In genomic region chr9:71738081-71738930, GRCm38 (mm10) we compare ENCODE assay signal across 22 mouse cellular contexts. TPM values are rescaled to one million over a fixed set of nuclear protein-coding genes. Genes with fewer than 3 reads are reported as not detected.
A peak's percentile ranks its signal among the peaks of the same experiment; 100 is the strongest.
DNase-seq lines count a peak whose midpoint lies in the region; ATAC-seq and TF ChIP-seq lines count a peak whose summit lies in the region.
"Had no signal": no experiment of that assay in that cellular context is flagged by ENCODE, and none has a peak within 500 bp of the region (broad histone marks: within the 10 kb centered on the region; RNA-seq: fewer than 3 reads in every experiment).

No protein-coding gene starts in this region.

- DNase-seq in heart, adult 9 months (ENCODE audit: low spot score in 2 of 2), result no peak
- DNase-seq in liver, adult 2 months (ENCODE audit: extremely low read depth, low read depth, low spot score), result peak; percentile 76
- DNase-seq in kidney, postnatal 25 days, result peak; percentile 60 to 64
- DNase-seq in thymus, postnatal 36 days, result no peak
- DNase-seq in left cerebral cortex, adult 8-10 months (ENCODE audit: low spot score in 2 of 2), result no peak
- DNase-seq: adrenal gland, postnatal 25 days; cerebellum, adult 9-10 months; layer of hippocampus, postnatal 36 days; liver, embryonic 13.5 days; lung, adult 2 months; lung, postnatal 14 days; right cerebral cortex, postnatal 14 days; spleen, adult 18-20 months; thymus, postnatal 14 days had no signal

- no peak for ATAC-seq in heart, embryonic 13.5 days (ENCODE audit: extremely low read depth, insufficient number of reproducible peaks, low FRiP score, low TSS enrichment)
- ATAC-seq in liver, embryonic 12.5 days, result no peak
- ATAC-seq in granulocyte monocyte progenitor cell, adult 5-6 weeks (replicated peaks; ENCODE audit: poor library complexity, severe bottlenecking), result peak; percentile 73
- ATAC-seq: forebrain, embryonic 14.5 days; intestine, postnatal 0 days had no signal

- peaks cover 77% of the 10 kb centered on the region for H3K4me1 ChIP-seq in heart, embryonic 13.5 days
- H3K4me1 ChIP-seq in liver, adult 2 months (ENCODE audit: control insufficient read depth, insufficient read depth, low read length), result peaks cover 30% of the 10 kb centered on the region
- H3K4me1 ChIP-seq in liver, embryonic 12.5 days, result no peaks in the 10 kb centered on the region
- H3K4me1 ChIP-seq: midbrain, embryonic 12.5 days had no signal

- H3K27ac ChIP-seq in heart, embryonic 13.5 days (replicated peaks), result peak overlapping the region; percentile 9; the same call in 1 of the 2 replicates
- peak overlapping the region; percentile 69; the same call in 1 of the 2 replicates for H3K27ac ChIP-seq in liver, adult 2 months (replicated peaks; ENCODE audit: insufficient read depth, low read depth, low read length)
- no peak overlapping the region for H3K27ac ChIP-seq in liver, embryonic 12.5 days
- H3K27ac ChIP-seq: hindbrain, embryonic 10.5 days; limb, embryonic 12.5 days; liver, embryonic 13.5 days; midbrain, embryonic 12.5 days had no signal

- H3K36me3 ChIP-seq in heart, embryonic 13.5 days, result no peaks in the 10 kb centered on the region; the same call in 1 of the 2 replicates
- H3K36me3 ChIP-seq in liver, adult 2 months (ENCODE audit: control insufficient read depth, insufficient read depth, low read length), result no peaks in the 10 kb centered on the region
- H3K36me3 ChIP-seq in liver, embryonic 12.5 days, result no peaks in the 10 kb centered on the region
- H3K36me3 ChIP-seq: hindbrain, embryonic 10.5 days; limb, embryonic 12.5 days; liver, embryonic 13.5 days; midbrain, embryonic 12.5 days had no signal

- WGBS in heart, embryonic 13.5 days, result 59% methylated on average over 12 of the region's 12 CpGs
- WGBS in liver, adult 2 months, result 57% methylated on average over 12 of the region's 12 CpGs
- 53% methylated on average over 12 of the region's 12 CpGs for WGBS in liver, embryonic 12.5 days (ENCODE audit: insufficient replicate concordance)

- no peak for TF ChIP-seq CTCF in liver, adult 2 months (IDR thresholded peaks at IDR 0.05; ENCODE audit: low read depth, low read length)

- peaks cover 50% of the 10 kb centered on the region for H3K79me2 ChIP-seq in liver, adult 2 months (ENCODE audit: control insufficient read depth, insufficient read depth, low read length)

- H3K9ac ChIP-seq in heart, embryonic 13.5 days, result no peak overlapping the region
- H3K9ac ChIP-seq in liver, adult 2 months (ENCODE audit: low read depth, low read length), result no peak overlapping the region
- no peak overlapping the region for H3K9ac ChIP-seq in liver, embryonic 12.5 days
- H3K9ac ChIP-seq: limb, embryonic 12.5 days; liver, embryonic 13.5 days; midbrain, embryonic 12.5 days had no signal

- H3K4me3 ChIP-seq in heart, embryonic 13.5 days, result no peak overlapping the region
- H3K4me3 ChIP-seq in liver, adult 2 months (ENCODE audit: insufficient read depth, low read depth, low read length), result no peak overlapping the region
- no peak overlapping the region for H3K4me3 ChIP-seq in liver, embryonic 12.5 days
- H3K4me3 ChIP-seq: hindbrain, embryonic 10.5 days; limb, embryonic 12.5 days; liver, embryonic 13.5 days; midbrain, embryonic 12.5 days had no signal

- no peak for TF ChIP-seq POLR2A in liver, adult 2 months (IDR thresholded peaks at IDR 0.05; ENCODE audit: extremely low read depth, insufficient read depth, low read length)

- H3K27me3 ChIP-seq in heart, embryonic 13.5 days (replicated peaks), result no peaks in the 10 kb centered on the region
- H3K27me3 ChIP-seq in liver, adult 2 months (ENCODE audit: control insufficient read depth, insufficient read depth, low read length), result no peaks in the 10 kb centered on the region
- no peaks in the 10 kb centered on the region for H3K27me3 ChIP-seq in liver, embryonic 12.5 days (replicated peaks)
- H3K27me3 ChIP-seq: limb, embryonic 12.5 days; liver, embryonic 13.5 days; midbrain, embryonic 12.5 days had no signal

- H3K9me3 ChIP-seq in heart, embryonic 13.5 days, result no peaks in the 10 kb centered on the region
- no peaks in the 10 kb centered on the region for H3K9me3 ChIP-seq in liver, embryonic 12.5 days (replicated peaks)
- H3K9me3 ChIP-seq: hindbrain, embryonic 10.5 days; limb, embryonic 12.5 days; liver, embryonic 13.5 days; midbrain, embryonic 12.5 days had no signal

- no peak overlapping the region for H3K4me2 ChIP-seq in heart, embryonic 13.5 days
- no peak overlapping the region for H3K4me2 ChIP-seq in liver, embryonic 12.5 days
- H3K4me2 ChIP-seq: limb, embryonic 12.5 days; liver, embryonic 13.5 days; midbrain, embryonic 12.5 days had no signal

RNA-seq across cellular contexts. Expression of gene Cgnl1, which starts 33.1 kb away (rescaled TPM):
- polyA plus RNA-seq in heart, embryonic 13.5 days (2015; fragmentation: Nextera tagmentation; extraction: Ambion mirVana), result 38.7 and 41.3 TPM in 2 replicates
- total RNA-seq in liver, adult 2 months (2014; rRNA removed), result 22.4 and 25.0 TPM in 2 replicates
- polyA plus RNA-seq in liver, adult 2 months (2012; rRNA removed), result 16.3 and 17.2 TPM in 2 replicates
- polyA plus RNA-seq in liver, embryonic 12.5 days (2016; fragmentation: Nextera tagmentation; extraction: Ambion mirVana), result 3.0 TPM in 2 replicates
- total RNA-seq in granulocyte monocyte progenitor cell, adult 5-6 weeks (2014; fragmentation: Nextera tagmentation), result 0.09 TPM in 1 of 2 replicates, not detected in the other
- 2.4 TPM in 1 of 2 replicates, not detected in the other for total RNA-seq in granulocyte monocyte progenitor cell, adult 5-6 weeks (2017)
- total RNA-seq in left cerebral cortex, adult 8-10 months (2022), result 10 to 100 TPM in 2 of 4 experiments, 1 to 10 TPM in 2; 9.1 to 12.3 (median 9.9) TPM

Comparison
In these comparisons a context has a peak if more than half of its experiments do, and no peak if none do; other contexts are left out.
1. DNase-seq: peak in liver, adult 2 months (single experiment) and kidney, postnatal 25 days (2 of 2); none in heart, adult 9 months (0 of 2), thymus, postnatal 36 days (0 of 2) and left cerebral cortex, adult 8-10 months (0 of 2).